23 mouse cellular contexts compared by ENCODE assay signal in genomic region chr17:30326906-30327305, GRCm38 (mm10).
"Had no signal": no experiment of that assay in that cellular context is flagged by ENCODE, and none has a peak within 500 bp of the region (broad histone marks: within the 10 kb centered on the region; RNA-seq: fewer than 3 reads in every experiment).

No protein-coding gene starts in this region.

- H3K27ac ChIP-seq: liver, embryonic 15.5 days; lung, embryonic 15.5 days; macrophage; midbrain, embryonic 10.5 days; midbrain, embryonic 12.5 days; neural tube, embryonic 13.5 days; neural tube, embryonic 15.5 days had no signal

- H3K4me1 ChIP-seq: liver, embryonic 15.5 days; neural tube, embryonic 13.5 days had no signal

- H3K4me3 ChIP-seq: liver, embryonic 15.5 days; lung, embryonic 15.5 days; midbrain, embryonic 10.5 days; midbrain, embryonic 12.5 days; myocyte; neural tube, embryonic 13.5 days; neural tube, embryonic 15.5 days had no signal

- H3K9ac ChIP-seq: liver, embryonic 15.5 days; liver, postnatal 0 days; lung, embryonic 15.5 days; midbrain, embryonic 12.5 days; neural tube, embryonic 13.5 days; neural tube, embryonic 15.5 days had no signal

- ATAC-seq: liver, postnatal 0 days; lung, postnatal 0 days; midbrain, embryonic 16.5 days had no signal

- H3K9me3 ChIP-seq: liver, embryonic 15.5 days; lung, embryonic 15.5 days; midbrain, embryonic 10.5 days; midbrain, embryonic 12.5 days; neural tube, embryonic 13.5 days; neural tube, embryonic 15.5 days had no signal

- H3K27me3 ChIP-seq: liver, embryonic 15.5 days; lung, embryonic 15.5 days; midbrain, embryonic 12.5 days; neural tube, embryonic 13.5 days; neural tube, embryonic 15.5 days had no signal

- H3K4me2 ChIP-seq: liver, embryonic 15.5 days; lung, embryonic 15.5 days; midbrain, embryonic 12.5 days; neural tube, embryonic 13.5 days; neural tube, embryonic 15.5 days had no signal

- H3K36me3 ChIP-seq: liver, embryonic 15.5 days; lung, embryonic 15.5 days; midbrain, embryonic 10.5 days; midbrain, embryonic 12.5 days; neural tube, embryonic 13.5 days; neural tube, embryonic 15.5 days had no signal

- DNase-seq: liver, postnatal 0 days; lung, adult 2 months; lung, postnatal 14 days; lung, postnatal 36 days; midbrain, embryonic 14.5 days; retina, postnatal 1 day; right cerebral cortex, adult 18-20 months; right cerebral cortex, postnatal 25 days; right cerebral cortex, postnatal 4 days; spleen, adult 18-20 months; thymus, adult 2 months; thymus, postnatal 25 days; thymus, postnatal 4 days had no signal
